Mouse (Mus musculus): ENCODE data around the gene Adam6b.

- TF ChIP-seq POLR2A (IDR thresholded peaks at IDR 0.05; ENCODE audit: low read depth, low read length) (no peak), UBTF (IDR thresholded peaks at IDR 0.05; ENCODE audit: low read depth, low read length) (no peak)
Observed at GRCm38 (mm10) chr12:113525901-113526300, 36.6 kb downstream of the Adam6b start.
